Mouse (Mus musculus) splenic B cell, adult 2 months (primary cell): ENCODE measurements around the gene Plekhn1.

Source experiments
- DNase-seq: peaks from one replicate; pipeline ENCODE4 v3.0.0-alpha.2; 2011; ENCODE audit warnings: low read depth, low spot score
- H3K27me3 ChIP-seq: 2 replicates; pipeline ENCODE4 v1.6.1; 2012; ENCODE audit warnings: mild to moderate bottlenecking, low read length, moderate library complexity, mixed read lengths; ENCODE audit not compliant: control insufficient read depth, poor library complexity, insufficient read depth, severe bottlenecking
- H3K36me3 ChIP-seq: 2 replicates; pipeline ENCODE4 v1.6.1; 2012; ENCODE audit warnings: mild to moderate bottlenecking, low read length, moderate library complexity, mixed read lengths; ENCODE audit not compliant: control insufficient read depth, poor library complexity, insufficient read depth, severe bottlenecking

The Plekhn1 gene

GRCm38 (mm10) chr4:156183747-156184146 lies 50.9 kb downstream of the Plekhn1 start:
- no peaks in the 10 kb centered on the region for H3K36me3 ChIP-seq
- DNase-seq: no peak
- no peaks in the 10 kb centered on the region; the same call in 1 of the 2 replicates for H3K27me3 ChIP-seq

- H3K36me3 ChIP-seq: no peaks in the 10 kb centered on the region
- no peak for DNase-seq
- H3K27me3 ChIP-seq: no peaks in the 10 kb centered on the region
These were observed 57.0 kb downstream of the Plekhn1 start for GRCm38 (mm10) chr4:156177630-156178029.

- Histone ChIP-seq H3K27me3 (no peaks in the 10 kb centered on the region), H3K36me3 (no peaks in the 10 kb centered on the region)
- DNase-seq: no peak
These were observed 62.8 kb downstream of the Plekhn1 start for GRCm38 (mm10) chr4:156171828-156172227.
